Mouse (Mus musculus): ENCODE measurements around the gene Qrich2.
A peak's percentile ranks its signal among the peaks of the same experiment; 100 is the strongest.
"Not testable (repeated sequence)": the region's sequence is repeated elsewhere in the genome, so short reads cannot be mapped to it uniquely, and the experiment has no call there.

Gene Qrich2

DNA sequence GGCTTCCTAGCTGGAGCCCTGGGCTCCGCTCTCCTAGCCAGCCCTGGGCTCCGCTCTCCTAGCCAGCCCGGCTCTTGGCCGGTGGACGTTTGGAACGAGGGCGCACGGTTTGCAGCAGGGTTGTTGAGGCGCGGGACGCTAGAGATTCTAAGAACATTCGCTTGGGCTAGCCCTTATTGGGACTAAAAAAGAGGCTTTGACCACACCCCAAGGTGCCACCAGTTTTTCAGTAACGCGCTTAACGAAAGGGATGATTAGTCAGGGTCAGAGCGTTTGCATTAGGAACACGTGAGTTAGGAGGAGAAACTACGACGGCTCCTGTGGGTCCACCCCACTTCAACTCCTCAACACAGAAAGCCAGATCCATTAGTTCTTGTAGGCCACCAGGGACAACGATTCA lies at the start of gene Qrich2:
Qrich2 (minus strand) TSS at position 101 of the 400 bp plus-strand sequence.
- DNase-seq (ENCODE audit: low read depth, low spot score) = no peak

GRCm38 (mm10) chr11:116515330-116516020 lies 49.4 kb upstream of the Qrich2 start:
- DNase-seq (ENCODE audit: low read depth, low spot score) = no peak

GRCm38 (mm10) chr11:116513531-116514038 lies 47.5 kb upstream of the Qrich2 start:
- DNase-seq (ENCODE audit: low read depth, low spot score) = no peak

- DNase-seq (ENCODE audit: low read depth, low spot score) = no peak
These were observed 46.9 kb upstream of the Qrich2 start for GRCm38 (mm10) chr11:116512987-116513386.

DNA sequence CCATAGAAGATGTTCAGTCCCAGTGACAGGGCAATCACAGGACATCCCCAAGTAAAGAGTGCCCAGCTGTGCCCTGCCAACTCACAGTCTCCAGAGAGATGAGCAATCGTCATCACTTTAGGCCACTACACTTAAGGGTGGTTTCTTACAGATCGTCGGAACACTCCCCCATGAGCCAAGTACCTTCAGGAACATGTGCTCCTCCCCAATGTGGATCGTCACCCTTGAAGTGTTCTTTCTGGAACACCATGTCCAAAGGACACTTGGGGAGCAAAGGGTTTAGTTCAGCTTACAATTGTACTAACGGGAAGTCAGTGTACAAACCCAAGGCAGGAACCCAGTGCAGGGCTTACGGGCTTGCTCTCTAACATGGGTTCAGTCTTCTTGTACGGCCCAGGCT lies 46.1 kb upstream of the Qrich2 start:
- DNase-seq (ENCODE audit: low read depth, low spot score) = no peak

GRCm38 (mm10) chr11:116511301-116511868 lies 45.3 kb upstream of the Qrich2 start:
- DNase-seq (ENCODE audit: low read depth, low spot score) = no peak

DNA sequence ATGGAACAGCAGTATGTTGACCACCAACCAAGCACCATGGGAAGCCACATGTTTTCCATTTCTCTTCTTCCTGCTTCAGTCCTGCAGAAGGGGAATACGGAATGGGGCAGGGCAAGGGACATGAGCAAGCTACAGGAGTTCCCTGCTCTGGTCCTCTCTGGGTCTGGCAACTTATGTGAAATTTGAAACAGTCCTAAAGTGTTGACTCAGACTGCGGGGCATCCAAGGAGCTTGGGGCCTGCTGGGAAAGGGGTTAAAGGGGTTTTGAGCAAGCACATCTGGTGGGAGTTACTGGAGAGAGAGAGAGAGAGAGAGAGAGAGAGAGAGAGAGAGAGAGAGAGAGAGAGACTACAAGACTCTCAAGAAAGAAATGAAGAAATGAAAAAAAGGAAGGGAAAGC lies 42.6 kb upstream of the Qrich2 start:
- DNase-seq (ENCODE audit: low read depth, low spot score) = no peak

DNA sequence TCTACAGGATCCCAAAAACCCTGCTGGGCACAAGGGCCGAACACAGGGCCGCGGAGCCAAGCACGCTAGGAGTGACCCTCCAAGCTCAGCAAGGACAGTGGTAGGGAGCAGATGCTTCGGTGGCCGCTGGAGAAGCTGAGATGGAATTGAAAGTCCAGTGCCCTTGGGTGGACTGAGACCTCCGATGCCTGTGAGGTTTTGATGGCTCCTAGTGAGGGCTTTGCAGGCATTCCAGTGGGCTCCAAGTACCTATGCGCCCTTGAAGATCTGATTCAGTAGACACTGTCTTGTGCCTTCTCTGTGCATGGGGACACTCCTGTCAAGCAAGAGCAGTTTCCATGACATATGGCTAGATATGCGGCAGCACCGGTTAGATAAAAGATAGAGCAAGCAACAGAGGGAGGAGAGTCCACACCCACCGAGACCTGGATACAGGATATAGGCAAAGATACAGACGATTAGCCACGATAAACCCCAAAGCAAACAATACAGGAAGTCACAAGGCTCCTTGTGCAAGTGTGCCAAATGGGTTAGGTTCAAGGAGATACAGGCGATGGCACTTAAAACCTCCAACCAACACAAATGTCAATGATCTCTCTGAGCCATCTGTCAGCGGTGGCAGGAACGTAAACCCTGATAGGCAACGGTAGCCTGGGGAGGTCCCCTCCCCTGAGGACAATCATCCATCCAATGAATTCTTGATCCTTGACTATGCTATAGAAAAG lies 40.3 kb upstream of the Qrich2 start:
- no peak for DNase-seq (ENCODE audit: low read depth, low spot score)

GRCm38 (mm10) chr11:116505573-116505972 lies 39.5 kb upstream of the Qrich2 start:
- DNase-seq (ENCODE audit: low read depth, low spot score) = no peak

DNA sequence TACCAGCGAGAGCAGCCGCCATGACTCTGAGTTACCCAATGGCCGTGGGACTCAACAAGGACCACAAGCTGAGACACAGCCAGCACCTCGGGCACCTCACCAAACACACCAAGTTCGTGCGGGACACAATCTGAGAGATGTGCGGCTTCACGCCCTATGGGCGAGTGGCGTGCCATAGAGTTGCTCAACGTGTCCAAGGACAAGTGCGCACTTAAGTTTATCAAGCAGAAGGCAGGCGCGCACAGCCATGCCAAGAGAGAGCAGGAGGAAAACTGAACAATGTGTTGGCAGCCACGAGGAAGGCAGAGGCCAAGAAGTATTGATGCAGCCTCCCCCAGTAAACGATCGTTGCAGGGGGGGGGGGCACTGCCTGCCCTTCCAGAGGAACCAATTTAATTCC lies 38.5 kb upstream of the Qrich2 start:
- DNase-seq (ENCODE audit: low read depth, low spot score) = no peak

- DNase-seq (ENCODE audit: low read depth, low spot score) = no peak
These were observed 35.1 kb upstream of the Qrich2 start for GRCm38 (mm10) chr11:116501005-116501746.

DNA sequence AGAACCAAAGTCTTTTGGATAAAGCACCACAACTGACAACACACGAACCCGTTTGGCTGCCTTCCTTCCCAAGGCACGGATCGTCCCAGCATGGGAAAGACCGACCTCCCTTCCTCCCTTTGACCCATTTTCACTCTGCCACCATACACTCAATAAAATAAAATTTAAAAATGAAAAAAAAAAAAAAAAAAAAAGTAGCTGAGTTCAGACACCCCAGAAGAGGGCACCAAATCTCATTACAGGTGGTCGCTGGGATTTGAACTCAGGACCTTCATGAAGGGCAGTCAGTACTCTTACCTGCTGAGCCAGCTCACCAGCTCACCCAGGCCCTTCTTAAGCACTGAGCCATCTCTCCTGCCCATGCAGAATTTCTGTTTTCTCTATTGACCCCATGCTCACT lies 33.0 kb upstream of the Qrich2 start:
- DNase-seq (ENCODE audit: low read depth, low spot score) = no peak

GRCm38 (mm10) chr11:116498596-116498995 lies 32.6 kb upstream of the Qrich2 start:
- no peak for DNase-seq (ENCODE audit: low read depth, low spot score)

GRCm38 (mm10) chr11:116497313-116497712 lies 31.3 kb upstream of the Qrich2 start:
- DNase-seq (ENCODE audit: low read depth, low spot score) = no peak

DNA sequence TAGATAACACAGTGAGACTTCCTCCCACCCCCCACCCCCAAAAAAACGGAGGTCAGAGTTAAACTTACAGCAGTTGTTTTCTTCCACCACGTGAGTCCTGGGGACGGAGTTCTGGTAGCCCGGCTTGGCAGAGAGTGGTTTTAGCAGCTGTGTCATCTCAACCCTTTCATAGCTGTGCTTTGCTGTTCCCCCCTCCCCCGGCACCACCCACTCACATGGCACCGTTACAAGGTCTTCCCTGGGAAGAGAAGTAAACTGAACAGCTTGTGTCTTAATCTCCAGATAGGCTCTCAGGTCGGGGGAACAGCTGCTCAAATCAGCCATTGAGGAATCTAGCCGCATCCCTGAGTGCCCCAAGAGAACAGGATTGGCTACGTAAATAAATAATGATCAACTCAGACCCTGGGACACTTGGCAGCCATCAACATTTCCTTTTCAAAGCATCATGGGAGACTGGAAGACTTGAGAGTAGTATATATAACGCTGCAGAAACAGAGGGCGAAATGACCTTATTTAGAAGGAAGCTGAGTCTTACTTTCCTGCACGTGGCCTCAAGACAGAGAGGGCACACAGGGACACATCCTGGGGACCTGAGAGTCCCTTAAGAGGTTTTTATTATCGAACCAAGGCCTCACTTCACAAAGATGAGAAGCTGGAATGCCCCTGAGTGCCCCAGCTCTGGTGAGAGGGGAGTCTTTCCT lies 28.6 kb upstream of the Qrich2 start:
- DNase-seq (ENCODE audit: low read depth, low spot score) = no peak

DNA sequence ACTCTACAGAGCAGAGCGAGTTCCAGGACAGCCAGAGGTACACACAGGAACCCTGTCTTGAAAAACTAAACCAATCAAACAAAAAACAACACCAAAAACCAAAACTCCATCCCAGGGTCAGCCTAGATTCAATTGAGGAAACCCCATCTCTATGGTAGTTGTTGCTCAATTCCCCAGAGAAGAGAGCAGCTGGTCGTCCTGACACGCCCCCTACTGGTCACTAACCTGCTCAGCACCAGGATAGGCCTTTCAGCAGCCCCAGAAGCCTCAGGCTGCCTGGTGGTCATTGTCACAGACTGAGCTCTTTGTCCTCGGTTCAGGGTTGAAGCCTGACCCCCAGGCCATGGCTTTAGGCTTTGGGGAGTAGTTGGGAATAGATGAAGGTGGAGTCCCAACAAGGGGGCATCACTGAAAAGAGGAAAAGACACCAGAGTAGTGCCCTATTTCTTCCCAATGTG lies 27.8 kb upstream of the Qrich2 start, which contains the start of gene Prpsap1:
Prpsap1 (minus strand) TSS at position 408 of the 458 bp plus-strand sequence.
- DNase-seq (ENCODE audit: low read depth, low spot score) = no peak

GRCm38 (mm10) chr11:116493191-116493590 lies 27.1 kb upstream of the Qrich2 start:
- no peak for DNase-seq (ENCODE audit: low read depth, low spot score)

GRCm38 (mm10) chr11:116492507-116492906 lies 26.5 kb upstream of the Qrich2 start:
- DNase-seq (ENCODE audit: low read depth, low spot score) = not testable (repeated sequence)

GRCm38 (mm10) chr11:116491338-116491737 lies 25.3 kb upstream of the Qrich2 start:
- no peak for DNase-seq (ENCODE audit: low read depth, low spot score)

DNA sequence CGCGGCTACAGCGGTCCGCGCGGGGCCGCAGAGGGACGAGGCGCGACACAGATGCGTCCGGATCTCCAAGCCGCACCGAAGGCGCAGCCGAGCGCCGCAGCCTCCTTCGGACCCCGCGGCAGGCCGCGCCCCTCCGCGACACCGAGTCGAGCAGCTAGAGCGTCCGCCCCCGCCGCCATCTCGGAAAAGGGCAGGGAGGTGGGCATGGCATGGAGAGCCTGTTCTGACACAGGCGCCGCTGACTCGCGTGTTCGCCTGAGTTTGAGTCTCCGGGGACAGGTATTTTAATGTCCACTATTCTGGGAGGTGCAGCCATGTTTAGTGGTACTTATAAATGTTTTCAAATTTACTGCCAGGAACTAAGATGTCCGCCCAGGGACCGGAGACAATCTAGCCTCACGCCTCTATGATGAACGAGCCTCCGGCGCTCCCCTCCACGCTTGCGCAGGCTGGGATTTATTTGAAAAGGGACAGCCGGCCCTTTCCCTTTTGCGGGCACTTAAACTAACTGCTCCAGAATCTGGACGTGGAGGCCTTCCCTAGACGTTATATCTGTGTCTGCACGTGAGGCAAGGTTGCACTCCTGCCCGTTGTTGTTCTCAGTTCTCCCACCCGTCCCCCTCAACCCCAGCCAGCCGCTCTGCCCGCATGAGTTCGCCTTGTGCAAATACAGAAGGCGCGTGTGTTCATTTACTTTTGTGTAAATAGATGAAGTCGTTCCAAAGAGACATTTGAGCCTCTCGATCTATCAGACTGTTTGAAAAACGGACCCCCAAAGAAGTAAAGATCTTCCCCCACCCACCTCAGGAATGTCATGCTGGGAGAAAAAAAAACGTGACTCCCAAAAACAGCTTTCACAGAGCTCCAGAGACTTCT lies 24.4 kb upstream of the Qrich2 start:
- peak; percentile 93 for DNase-seq (ENCODE audit: low read depth, low spot score)
